In genomic region chr12:21132537-21132936, GRCm38 (mm10) we compare ENCODE assay signal across 10 mouse cellular contexts.
DNase-seq lines count a peak whose midpoint lies in the region; ATAC-seq lines count a peak whose summit lies in the region.
"Had no signal": no experiment of that assay in that cellular context is flagged by ENCODE, and none has a peak within 500 bp of the region (broad histone marks: within the 10 kb centered on the region; RNA-seq: fewer than 3 reads in every experiment).

No protein-coding gene starts in this region.

- intact Hi-C loops in heart, postnatal 10 days (cut with DNase I): no loop called here

- H3K9me3 ChIP-seq in heart, embryonic 13.5 days: no peaks in the 10 kb centered on the region
- H3K9me3 ChIP-seq: midbrain, embryonic 12.5 days had no signal

- no peak for ATAC-seq in heart, embryonic 13.5 days (ENCODE audit: extremely low read depth, insufficient number of reproducible peaks, low FRiP score, low TSS enrichment)
- ATAC-seq in erythroid progenitor cell, adult 5-6 weeks (replicated peaks; ENCODE audit: low FRiP score, poor library complexity, severe bottlenecking): no peak

- no peaks in the 10 kb centered on the region for H3K36me3 ChIP-seq in heart, embryonic 13.5 days
- H3K36me3 ChIP-seq: G1E; midbrain, embryonic 12.5 days had no signal

- H3K4me2 ChIP-seq in heart, embryonic 13.5 days: peak overlapping the region; percentile 50
- H3K4me2 ChIP-seq: midbrain, embryonic 12.5 days had no signal

- no peak for DNase-seq in heart, postnatal 10 days
- DNase-seq in lung, postnatal 14 days: peak; percentile 12
- DNase-seq in lung, adult 18-20 months: no peak
- DNase-seq in cerebellum, postnatal 10 days: peak; percentile 81 to 86
- peak; percentile 34 for DNase-seq in kidney, postnatal 14 days
- no peak for DNase-seq in right cerebral cortex, postnatal 25 days

- no peak overlapping the region for H3K4me3 ChIP-seq in heart, embryonic 13.5 days
- H3K4me3 ChIP-seq: midbrain, embryonic 12.5 days had no signal

- WGBS in heart, embryonic 13.5 days: 22% methylated on average over 10 of the region's 10 CpGs

- H3K27me3 ChIP-seq in heart, embryonic 13.5 days (replicated peaks): no peaks in the 10 kb centered on the region
- H3K27me3 ChIP-seq: midbrain, embryonic 12.5 days had no signal

- peak overlapping the region; percentile 71 for H3K27ac ChIP-seq in heart, embryonic 13.5 days (replicated peaks)
- H3K27ac ChIP-seq: midbrain, embryonic 12.5 days had no signal

- H3K4me1 ChIP-seq in heart, embryonic 13.5 days: peaks cover 99% of the 10 kb centered on the region

- H3K9ac ChIP-seq in heart, embryonic 13.5 days: peak overlapping the region; percentile 58; the same call in 1 of the 2 replicates
- H3K9ac ChIP-seq: midbrain, embryonic 12.5 days had no signal

Comparison
In these comparisons a context has a peak if more than half of its experiments do, and no peak if none do; other contexts are left out.
1. DNase-seq: peak in lung, postnatal 14 days (single experiment), cerebellum, postnatal 10 days (2 of 2) and kidney, postnatal 14 days (single experiment); none in heart, postnatal 10 days (0 of 2), lung, adult 18-20 months (0 of 2) and right cerebral cortex, postnatal 25 days (single experiment).